Mouse (Mus musculus): Measurements from ENCODE around the gene 1600014C23Rik.

1600014C23Rik gene

DNA sequence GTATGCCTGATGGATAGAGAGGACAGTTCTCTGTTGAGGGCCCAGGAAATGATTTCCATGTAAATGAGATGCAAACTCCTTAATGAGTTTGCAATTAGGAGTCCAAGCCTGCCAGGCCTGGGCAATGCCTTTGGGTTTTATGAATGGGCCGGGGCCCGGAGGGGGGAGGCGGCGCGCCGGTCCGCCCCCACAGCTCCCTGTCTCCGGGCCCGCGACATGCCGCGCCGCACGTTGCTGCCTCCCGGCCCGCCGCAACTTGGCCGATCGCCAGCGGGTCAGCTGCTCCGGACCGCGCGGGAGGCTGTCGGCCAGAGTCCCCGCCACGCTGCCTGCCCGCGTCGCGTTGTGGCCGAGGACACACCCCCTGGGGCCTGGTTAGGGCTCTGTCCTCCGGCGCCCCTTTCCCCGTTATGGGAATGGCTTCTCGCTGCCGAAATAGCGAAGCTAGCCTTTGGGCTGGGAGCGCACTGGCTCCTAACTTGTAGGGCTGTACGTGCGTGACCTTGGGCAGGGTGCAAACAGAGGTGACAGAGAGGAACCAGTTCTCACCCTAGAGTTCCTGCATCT lies at the start of gene 1600014C23Rik:
TSS of gene 1600014C23Rik (minus strand) at position 110 of the 567 bp plus-strand sequence.
- no peak for DNase-seq (ENCODE audit: low read depth, low spot score)

DNA sequence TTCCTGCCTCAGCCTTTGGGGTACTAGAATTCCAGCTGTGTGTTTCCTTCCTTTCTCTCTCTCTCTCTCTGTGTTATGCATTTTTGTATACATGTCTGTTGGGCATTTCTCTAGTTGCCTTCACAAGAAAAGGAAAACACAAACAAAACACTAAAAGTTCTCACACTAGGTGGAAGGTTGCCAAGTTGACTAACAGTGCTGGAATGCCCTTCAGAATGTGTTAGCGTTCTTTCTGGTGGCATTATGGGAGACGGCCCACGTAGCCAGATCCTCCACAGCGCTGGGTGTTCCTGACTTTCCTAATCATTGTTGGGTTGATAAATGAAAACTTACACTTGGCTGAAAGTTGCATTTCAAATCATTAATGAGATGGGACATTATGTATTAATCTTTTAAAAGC lies 44.8 kb upstream of the 1600014C23Rik start:
- DNase-seq (ENCODE audit: low read depth, low spot score) = no peak

DNA sequence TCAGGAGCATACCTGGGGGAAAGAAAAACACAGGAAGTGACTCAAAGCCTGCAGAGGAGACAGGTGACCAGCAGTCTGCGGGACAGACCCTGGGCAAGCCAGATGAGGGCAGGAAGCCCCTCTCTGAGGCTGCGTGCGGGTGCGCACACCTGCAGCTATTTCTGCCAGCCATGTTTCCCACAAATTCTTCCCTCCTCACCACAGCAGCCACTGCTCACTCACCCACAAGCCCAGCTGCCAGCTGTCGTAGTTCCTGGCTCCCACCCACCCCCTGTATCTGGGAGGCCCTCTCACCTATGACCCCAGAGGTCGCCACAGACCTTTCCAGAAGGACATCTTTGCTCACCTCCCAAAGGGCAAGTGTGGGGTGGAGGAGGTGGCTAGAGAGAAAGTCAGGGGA lies 43.8 kb upstream of the 1600014C23Rik start:
- no peak for DNase-seq (ENCODE audit: low read depth, low spot score)

DNA sequence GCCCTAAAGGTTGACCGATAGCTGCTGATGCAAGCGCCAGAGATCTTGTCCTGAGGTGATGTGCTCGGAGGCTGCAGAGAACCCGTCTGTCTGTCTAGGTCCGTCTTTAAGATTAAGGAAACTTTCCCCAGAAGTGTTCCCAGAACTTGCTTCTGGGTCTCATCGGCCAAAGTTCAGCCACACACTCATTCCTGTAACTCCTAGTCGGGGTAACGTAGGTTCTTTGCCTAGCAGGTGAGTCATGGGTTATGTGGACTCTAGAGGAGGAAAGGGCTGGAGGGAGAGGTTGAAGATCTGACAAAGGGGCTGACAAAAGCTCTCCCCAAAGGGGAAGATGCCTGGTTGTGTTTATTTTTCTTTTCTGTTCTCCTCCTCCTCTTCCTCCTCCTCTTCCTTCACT lies 42.5 kb upstream of the 1600014C23Rik start:
- DNase-seq (ENCODE audit: low read depth, low spot score) = no peak

DNA sequence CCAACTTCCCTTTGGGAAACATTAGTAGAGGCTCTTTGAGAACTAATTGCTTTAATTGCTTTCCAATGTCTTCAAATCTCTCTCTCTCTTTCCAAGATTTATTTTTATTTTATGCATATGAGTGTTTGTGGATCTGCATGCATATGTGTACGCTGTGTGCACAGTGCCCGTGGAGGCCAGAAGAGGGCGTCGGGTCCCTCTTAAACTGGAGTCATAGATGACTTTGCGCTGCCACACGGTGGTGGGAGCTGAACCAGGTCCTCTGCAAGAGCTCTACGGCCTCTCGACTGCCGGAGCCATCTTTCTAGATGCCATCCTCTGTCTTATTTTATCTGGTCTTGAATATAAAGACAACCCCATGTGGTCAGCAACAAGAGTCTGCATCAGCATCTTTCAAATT lies 41.8 kb upstream of the 1600014C23Rik start:
- no peak for DNase-seq (ENCODE audit: low read depth, low spot score)

DNA sequence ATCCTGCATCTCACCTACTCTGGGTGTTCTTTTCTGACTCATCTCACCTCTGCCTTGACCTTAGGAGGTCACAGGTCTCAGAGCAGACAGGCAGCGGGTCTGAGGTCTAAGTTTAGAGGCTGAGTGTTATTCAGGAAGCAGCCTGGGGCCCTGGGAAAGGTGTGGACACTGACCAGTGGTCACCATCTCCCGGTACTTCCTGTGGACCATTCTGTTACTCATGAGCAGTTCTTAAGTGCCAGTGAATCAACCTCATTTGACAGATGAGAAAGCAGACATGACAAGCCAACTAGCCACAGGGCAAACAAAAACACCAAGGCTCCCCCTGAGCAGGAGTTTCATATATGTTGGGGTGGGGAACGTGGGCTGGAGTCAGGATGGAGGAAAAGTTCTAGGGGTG lies 38.9 kb upstream of the 1600014C23Rik start:
- no peak for DNase-seq (ENCODE audit: low read depth, low spot score)

DNA sequence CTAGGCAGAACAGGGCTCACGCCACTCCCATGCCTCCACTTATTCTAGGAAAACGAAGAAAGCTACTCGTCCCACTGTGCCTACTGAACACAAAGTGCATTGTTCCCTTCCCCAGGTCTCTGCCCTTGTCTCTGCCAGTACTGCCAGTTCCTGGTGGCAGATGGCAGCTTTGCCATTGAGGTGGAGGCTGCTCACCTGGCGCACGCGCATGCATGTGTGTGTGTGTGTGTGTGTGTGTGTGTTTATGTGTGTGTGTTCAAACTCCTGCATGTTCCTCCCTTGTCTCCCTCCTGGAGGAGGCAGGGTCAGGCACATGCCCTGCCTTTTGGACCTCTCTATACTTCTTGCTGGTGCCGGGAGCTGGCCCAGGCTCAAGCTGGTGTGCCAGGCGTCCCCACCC lies 38.5 kb upstream of the 1600014C23Rik start:
- no peak for DNase-seq (ENCODE audit: low read depth, low spot score)

DNA sequence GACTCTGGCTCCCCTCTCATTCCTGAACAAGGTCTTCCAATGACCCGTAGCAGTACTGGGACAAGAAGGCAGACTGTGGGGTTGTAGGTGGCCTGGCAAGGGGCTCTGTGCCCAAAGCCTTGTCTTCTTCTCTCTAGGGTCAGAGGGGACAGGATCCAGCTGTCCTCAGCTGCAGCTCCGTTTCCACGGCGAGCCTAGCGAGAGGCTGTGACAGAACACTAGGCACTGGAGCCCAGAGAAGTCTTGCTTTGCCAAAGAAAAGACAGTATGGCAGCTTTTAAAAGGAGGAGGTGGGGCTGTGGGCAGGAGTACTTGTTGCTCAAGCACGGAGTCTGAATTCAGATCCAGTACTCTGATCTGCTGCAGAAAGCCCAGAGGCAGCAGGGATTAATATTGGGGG lies 36.8 kb upstream of the 1600014C23Rik start:
- DNase-seq (ENCODE audit: low read depth, low spot score) = no peak

DNA sequence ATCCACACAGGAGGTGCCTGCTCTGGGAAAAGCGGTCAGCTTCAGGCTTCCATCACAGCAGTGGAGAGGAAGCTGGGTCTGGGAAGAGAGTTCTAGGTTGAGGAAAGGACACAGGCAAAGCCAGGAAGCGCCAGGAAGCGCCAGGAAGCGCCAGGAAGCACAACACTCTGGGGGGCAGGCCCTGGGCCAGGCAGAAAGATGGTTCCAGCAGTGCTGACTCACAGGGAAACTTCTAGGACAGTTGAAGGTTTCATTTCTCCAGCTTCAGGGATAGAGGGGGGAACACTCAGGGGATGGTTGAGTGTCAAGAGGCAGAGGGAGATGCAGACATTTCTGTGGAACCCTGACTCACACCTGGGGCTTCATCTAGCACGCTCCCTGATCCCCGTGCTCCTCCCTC lies 36.2 kb upstream of the 1600014C23Rik start:
- DNase-seq (ENCODE audit: low read depth, low spot score) = no peak

DNA sequence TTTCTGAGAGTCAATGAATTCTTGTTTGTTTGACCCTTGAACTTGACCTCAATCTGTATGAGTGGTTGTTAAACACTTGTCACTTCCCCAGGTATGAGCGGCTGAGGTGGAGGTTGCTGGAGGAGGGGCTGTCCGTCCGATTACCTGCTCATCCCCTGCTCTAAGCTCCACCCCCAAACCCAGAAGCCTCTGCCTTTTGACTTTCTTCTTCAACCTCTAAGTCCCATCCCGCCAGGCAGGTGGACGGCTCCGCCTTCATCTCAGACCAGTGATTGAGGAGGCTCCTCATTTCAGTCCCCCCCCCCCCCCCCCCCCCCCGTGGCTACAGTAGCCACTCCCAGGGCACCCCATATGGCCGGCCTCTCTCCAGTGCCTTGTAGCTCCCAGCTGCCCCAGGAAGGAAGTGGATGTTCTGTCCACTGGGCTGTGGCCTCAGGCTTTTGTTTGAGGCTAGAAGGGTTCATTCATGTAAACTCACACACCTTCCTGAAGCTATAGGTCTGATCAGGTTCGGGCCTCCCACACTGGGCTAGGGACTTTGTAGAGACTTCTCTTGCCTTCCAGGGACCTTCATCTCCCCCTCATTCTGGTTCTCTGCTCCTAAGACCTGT lies 34.0 kb upstream of the 1600014C23Rik start:
- DNase-seq (ENCODE audit: low read depth, low spot score) = no peak

DNA sequence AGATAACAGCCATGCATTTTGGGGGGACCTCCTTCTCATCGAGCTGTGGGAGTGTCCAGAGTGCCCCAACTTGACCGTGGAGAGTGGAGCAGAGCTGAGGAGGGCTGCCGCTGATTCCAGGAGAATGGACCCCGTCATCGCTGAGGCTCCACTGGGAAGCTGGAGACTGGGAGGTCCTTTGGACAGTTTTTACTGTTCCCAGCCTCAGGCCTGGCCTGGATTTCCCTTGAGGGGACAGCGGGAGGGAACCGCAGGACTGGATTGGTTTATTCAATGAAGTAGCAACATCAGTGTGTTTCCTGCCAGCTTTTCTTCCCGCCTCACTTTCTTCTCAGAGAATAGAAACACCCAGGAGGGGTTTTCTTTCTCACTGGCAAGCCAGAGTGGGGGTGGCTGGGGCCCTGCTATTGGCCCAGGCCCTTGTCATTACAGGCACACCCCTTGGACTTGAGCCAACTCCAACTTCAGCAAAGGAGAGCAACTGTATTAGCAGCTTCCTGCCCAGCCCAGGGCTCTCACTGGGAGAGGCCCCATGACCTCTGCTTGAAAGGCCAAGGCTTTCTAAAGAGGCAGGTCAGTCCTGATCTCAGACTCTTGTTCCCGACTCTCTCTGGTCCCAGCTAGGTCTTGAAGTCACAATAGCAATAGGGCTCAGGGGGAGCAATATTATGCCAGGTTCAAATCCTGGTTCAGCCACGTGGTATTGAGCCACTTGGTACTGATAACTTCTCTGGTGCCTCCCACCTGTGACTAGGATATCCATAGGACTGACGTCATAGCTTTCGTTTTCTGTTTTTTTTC lies 33.3 kb upstream of the 1600014C23Rik start:
- DNase-seq (ENCODE audit: low read depth, low spot score) = no peak

DNA sequence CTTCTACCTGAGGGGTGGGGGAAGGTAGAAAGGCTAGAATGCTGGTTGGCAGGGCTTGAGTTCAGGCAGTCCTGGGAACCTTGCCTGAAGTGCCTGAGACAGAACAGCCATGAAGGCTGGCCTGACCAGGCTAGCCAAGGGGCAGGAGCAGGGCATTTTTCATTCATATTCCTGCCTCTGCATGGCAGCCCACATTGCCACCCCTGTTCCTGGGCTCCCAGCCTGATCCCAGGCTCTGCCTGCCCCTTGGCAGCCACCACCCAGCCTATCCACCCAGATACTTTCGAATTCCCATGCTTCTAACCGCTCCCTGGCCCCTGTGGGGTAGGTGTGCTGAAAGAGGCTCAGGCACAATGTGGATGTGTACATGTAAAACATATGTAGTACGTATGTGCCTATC lies 32.3 kb upstream of the 1600014C23Rik start:
- no peak for DNase-seq (ENCODE audit: low read depth, low spot score)

DNA sequence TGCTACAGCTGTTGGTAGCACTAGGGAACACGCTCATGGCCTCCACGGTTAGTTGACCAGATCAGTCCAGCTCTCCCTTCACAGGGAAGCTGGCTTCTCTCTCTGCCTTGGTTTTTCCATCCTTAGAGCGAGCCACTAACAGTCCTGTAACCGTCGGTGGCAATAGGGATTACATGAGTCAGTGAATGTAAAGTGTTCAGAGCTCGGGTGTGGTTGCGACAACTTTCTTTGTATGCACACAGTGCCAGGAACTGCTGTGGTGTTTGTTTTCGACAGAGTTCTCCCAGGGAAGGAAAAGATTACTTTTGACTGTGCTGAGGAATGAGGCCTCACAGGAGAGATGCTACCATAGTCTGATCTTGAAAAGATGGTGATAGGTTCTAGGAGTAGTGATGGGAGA lies 29.5 kb upstream of the 1600014C23Rik start:
- no peak for DNase-seq (ENCODE audit: low read depth, low spot score)

DNA sequence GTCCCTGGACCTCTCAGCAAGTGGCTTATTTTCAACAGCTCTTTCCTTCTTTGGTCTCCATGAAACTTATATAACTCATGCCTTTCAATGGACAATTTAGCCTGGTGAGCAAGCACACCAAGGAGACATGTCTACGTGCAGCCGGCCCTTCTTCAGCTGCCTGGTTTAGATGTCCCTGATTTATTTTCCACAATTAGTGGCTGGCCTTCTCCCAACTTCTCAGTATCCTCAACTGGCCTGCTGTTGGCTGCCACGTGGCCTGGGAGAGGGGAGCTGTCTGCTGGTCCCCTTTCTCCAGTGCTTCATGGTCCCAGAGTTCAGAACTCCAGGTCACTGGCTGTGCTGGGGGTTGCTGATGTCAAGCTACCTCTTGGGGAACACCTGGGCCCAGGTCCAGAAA lies 28.3 kb upstream of the 1600014C23Rik start:
- no peak for DNase-seq (ENCODE audit: low read depth, low spot score)

DNA sequence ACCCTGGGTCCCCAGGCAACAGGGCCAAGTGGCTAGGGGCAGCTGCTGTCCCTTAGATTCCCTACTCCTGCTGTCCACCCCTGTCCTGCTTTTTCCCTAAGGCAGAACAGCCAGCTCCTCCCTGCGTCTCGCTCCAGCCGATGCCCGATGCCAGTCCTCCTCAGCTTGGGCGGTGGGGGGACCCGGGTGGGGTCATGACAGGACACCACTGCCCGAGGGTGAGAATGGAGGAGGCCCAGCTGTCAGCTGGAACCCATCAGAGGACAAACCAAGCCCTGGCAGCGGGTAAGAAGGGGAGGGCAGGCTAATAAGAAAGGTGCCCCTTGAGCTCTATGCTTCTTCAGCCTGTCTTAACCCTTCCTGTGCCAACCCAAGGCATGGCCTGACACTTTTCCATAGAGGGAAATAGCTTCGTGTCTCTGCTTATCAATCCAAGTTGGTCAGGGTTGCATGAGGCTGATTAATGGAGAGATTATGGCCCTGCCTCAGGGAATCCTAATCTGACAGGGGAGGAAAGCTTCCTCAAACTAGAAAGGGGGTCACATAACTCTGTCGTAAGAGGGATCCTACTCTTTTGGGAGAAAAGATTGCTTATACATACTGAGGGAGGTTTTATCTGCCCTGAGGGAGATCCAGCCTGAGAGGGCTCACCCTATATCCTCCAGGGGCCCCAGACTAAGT lies 27.5 kb upstream of the 1600014C23Rik start:
- DNase-seq (ENCODE audit: low read depth, low spot score) = no peak

DNA sequence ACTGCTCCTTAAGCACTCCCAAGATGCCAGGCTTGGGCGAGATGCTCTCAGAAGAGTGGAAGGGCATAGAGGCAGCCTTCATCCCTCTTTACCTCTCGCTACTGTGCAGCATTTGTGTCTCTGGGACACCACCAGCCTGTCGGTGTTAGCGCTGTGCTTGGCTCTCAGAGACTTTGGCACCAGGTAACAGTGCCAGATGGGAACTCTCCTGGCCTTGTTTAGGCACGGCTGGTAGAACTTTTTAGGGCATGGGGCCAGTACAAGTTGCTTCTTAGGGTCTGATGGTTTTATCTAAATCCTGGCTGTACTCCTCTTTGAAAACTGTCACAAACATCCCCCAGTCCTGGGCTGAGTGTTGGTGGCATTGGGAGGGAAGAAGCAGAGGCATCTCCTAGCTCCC lies 26.1 kb upstream of the 1600014C23Rik start:
- DNase-seq (ENCODE audit: low read depth, low spot score) = no peak

DNA sequence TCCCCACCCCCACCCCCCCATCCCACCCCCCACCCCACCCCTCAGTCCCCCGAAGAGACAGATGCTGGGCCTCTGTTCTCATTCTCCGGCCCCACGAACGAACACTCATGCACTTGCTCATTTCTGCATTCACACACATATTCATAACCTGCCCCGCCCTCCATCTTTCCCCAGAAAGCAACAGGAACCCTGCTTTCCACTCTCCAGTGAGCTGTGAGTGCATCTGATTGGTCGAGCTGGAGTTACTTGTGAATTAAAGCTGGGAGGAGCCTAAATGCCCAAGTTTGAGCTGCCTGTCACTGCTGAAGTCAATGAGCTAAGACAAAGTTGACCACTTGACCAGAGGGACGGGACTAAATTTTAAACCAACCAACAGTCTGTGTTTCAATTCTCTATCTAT lies 25.2 kb upstream of the 1600014C23Rik start:
- DNase-seq (ENCODE audit: low read depth, low spot score) = no peak

DNA sequence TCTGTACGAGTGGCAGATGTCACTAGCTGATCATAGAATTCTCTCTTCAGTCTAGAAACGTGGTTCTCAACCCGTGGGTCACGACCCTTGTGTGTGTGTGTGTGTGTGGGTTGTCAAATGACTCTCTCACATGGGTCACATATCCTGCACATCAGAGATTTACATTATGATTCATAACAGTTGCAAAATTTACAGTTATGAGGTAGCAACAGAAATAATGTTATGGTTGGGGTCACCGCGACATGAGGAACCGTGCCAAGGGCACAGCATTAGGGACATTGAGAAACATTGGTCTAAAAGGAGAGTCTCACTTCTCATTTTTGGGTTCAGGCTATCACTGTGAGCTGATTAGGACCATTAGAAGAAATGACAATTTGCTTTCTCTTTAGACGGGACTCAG lies 24.3 kb upstream of the 1600014C23Rik start:
- DNase-seq (ENCODE audit: low read depth, low spot score) = no peak

DNA sequence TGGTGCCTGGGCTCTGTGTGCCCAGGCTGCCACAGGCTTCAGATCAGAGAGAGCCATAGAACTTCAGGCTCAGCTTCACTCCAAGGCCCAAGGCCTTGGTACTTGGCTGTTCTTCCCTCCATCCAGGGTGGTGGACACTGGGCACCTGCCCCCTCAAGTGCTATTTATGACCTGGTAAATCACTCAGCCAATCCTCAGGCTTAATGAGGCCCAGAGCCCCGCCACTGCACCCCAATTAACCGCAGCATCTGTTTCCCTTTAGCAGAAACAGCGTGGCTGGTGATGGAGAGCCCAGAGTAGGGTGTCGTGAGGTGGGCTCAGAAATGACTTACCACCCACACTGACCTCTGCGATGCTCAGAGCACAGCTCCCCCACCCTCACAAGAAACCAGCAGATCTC lies 23.2 kb upstream of the 1600014C23Rik start:
- DNase-seq (ENCODE audit: low read depth, low spot score) = no peak

DNA sequence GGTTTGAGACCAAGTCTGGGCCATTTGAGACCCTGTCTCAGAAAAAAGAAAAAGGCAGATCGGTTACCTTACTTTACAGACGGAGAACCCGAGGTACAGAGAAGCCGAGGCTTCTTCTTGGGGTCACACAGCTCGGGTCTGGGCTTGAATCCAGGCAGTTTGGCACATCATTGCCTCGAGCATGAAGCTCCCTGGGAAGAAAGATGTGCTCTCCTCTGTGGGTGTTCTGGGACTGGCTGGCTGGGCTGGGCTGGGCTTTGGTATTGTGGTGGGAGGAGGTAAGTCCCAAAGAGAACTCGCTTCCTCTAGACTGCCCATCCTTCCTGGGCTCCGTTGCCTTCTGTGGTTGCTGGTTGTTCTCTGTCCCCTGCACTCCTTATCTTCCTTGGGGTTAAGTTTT lies 22.7 kb upstream of the 1600014C23Rik start:
- no peak for DNase-seq (ENCODE audit: low read depth, low spot score)

DNA sequence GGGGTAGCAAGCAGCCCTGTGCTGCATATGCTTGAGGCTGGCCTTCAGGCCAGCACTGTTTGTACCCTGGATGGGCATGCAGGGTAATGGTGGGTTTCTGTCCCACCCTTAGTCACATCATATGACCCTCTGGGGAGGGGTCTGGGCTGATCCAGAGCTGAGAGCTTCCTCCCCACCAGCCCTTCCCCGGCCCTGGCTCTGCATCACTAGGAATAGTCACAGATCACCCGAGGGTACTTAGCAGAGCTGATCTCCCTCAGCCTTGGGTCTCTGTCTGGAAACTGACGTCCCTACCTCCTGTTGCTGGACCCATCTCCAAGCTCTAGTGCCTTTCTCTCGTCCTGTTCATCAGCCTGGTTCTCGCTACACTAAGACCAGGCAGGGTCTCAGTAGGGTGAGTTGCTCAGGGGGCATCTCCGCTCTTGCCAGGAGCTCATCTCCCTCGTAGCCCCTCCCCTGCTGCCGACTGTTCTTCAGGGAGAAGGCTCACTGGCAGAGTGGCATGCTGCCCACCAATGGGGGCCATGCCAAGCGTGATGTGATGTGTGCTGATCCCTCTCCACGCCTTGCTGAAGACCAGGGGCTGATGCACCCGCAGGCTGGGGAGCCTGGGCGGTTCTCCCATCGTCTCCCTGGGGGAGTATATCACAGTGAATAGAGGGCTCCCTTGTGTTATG lies 20.7 kb upstream of the 1600014C23Rik start:
- DNase-seq (ENCODE audit: low read depth, low spot score) = peak; percentile 41

DNA sequence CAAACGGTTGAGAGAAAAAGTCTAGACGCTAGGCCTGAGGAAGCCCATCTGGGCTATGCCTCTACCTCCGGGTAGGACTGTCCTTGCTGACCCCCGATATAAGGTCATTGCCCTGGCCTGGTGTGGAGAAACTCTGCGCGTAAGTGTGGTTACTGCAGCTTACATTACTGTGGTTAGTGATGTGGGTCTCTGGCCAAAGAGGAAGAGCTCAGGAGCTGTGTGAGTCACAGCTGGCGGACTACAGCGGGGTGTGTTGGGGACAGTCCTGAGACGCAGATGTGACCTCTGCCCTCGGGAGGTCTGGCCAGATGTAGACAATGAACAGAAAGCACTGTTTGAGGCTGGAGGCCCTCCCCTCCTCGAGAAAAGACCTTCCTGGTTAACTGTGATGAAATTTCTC lies 19.0 kb upstream of the 1600014C23Rik start:
- no peak for DNase-seq (ENCODE audit: low read depth, low spot score)
